Mouse (Mus musculus): ENCODE measurements around the gene Atf6.

Gene Atf6

GRCm38 (mm10) chr1:170844380-170844779 is 23.2 kb downstream of the Atf6 start:
- DNase-seq: no peak

- DNase-seq: no peak
Measured at GRCm38 (mm10) chr1:170839685-170840084, 27.9 kb downstream of the Atf6 start.

- DNase-seq: no peak
Measured at GRCm38 (mm10) chr1:170834756-170835155, 32.8 kb downstream of the Atf6 start.

- DNase-seq: no peak
Measured at GRCm38 (mm10) chr1:170829781-170830180, 37.8 kb downstream of the Atf6 start.

- DNase-seq: no peak
Measured at GRCm38 (mm10) chr1:170829344-170829743, 38.2 kb downstream of the Atf6 start.

GRCm38 (mm10) chr1:170820103-170820814 is 47.3 kb downstream of the Atf6 start:
- DNase-seq: no peak

- no peak for DNase-seq
Measured at GRCm38 (mm10) chr1:170815287-170816004, 52.1 kb downstream of the Atf6 start.

GRCm38 (mm10) chr1:170812822-170813221 is 54.7 kb downstream of the Atf6 start:
- DNase-seq: no peak

GRCm38 (mm10) chr1:170807600-170808270 is 59.8 kb downstream of the Atf6 start:
- DNase-seq: no peak

GRCm38 (mm10) chr1:170804721-170805120 is 62.9 kb downstream of the Atf6 start:
- no peak for DNase-seq

GRCm38 (mm10) chr1:170802669-170803068 is 64.9 kb downstream of the Atf6 start:
- no peak for DNase-seq

GRCm38 (mm10) chr1:170800694-170801093 is 66.9 kb downstream of the Atf6 start:
- DNase-seq: no peak

GRCm38 (mm10) chr1:170795741-170796347 is 71.7 kb downstream of the Atf6 start:
- DNase-seq: peak; percentile 23

GRCm38 (mm10) chr1:170791542-170791941 is 76.0 kb downstream of the Atf6 start:
- DNase-seq: no peak

- DNase-seq: no peak
Measured at GRCm38 (mm10) chr1:170791001-170791400, 76.6 kb downstream of the Atf6 start.

- DNase-seq: no peak
Measured at GRCm38 (mm10) chr1:170787643-170788042, 79.9 kb downstream of the Atf6 start.

GRCm38 (mm10) chr1:170786570-170787341 is 80.8 kb downstream of the Atf6 start:
- DNase-seq: no peak

GRCm38 (mm10) chr1:170777688-170778087 is 89.9 kb downstream of the Atf6 start:
- DNase-seq: no peak

GRCm38 (mm10) chr1:170774431-170774830 is 93.1 kb downstream of the Atf6 start:
- DNase-seq: no peak

- no peak for DNase-seq
Measured at GRCm38 (mm10) chr1:170773506-170773905, 94.1 kb downstream of the Atf6 start.

- no peak for DNase-seq
Measured at GRCm38 (mm10) chr1:170771437-170772003, 96.1 kb downstream of the Atf6 start.

- DNase-seq: no peak
Measured at GRCm38 (mm10) chr1:170770691-170771090, 96.9 kb downstream of the Atf6 start.
